Comparison of ENCODE assay signal across 17 mouse cellular contexts in genomic region chr12:106515257-106515788, GRCm38 (mm10).
DNase-seq lines count a peak whose midpoint lies in the region; ATAC-seq and TF ChIP-seq lines count a peak whose summit lies in the region.
"Had no signal": no experiment of that assay in that cellular context is flagged by ENCODE, and none has a peak within 500 bp of the region (broad histone marks: within the 10 kb centered on the region; RNA-seq: fewer than 3 reads in every experiment).

No protein-coding gene starts in this region.

- H3K4me2 ChIP-seq in forebrain, embryonic 14.5 days (ENCODE audit: low read length): no peak overlapping the region
- no peak overlapping the region for H3K4me2 ChIP-seq in forebrain, embryonic 11.5 days (ENCODE audit: low read depth, low read length, severe bottlenecking)
- no peak overlapping the region for H3K4me2 ChIP-seq in limb, embryonic 14.5 days (replicated peaks; ENCODE audit: low read depth, low read length, severe bottlenecking)
- no peak overlapping the region for H3K4me2 ChIP-seq in kidney, embryonic 16.5 days (replicated peaks; ENCODE audit: low read depth, low read length)
- H3K4me2 ChIP-seq: heart, embryonic 12.5 days; intestine, embryonic 15.5 days; limb, embryonic 12.5 days had no signal

- H3K9ac ChIP-seq in forebrain, embryonic 14.5 days (ENCODE audit: low read length): no peak overlapping the region
- no peak overlapping the region for H3K9ac ChIP-seq in forebrain, embryonic 11.5 days (ENCODE audit: low read length)
- no peak overlapping the region for H3K9ac ChIP-seq in limb, embryonic 14.5 days (ENCODE audit: low read depth, low read length, severe bottlenecking)
- no peak overlapping the region for H3K9ac ChIP-seq in kidney, embryonic 16.5 days (replicated peaks; ENCODE audit: low read length)
- H3K9ac ChIP-seq: heart, embryonic 12.5 days; intestine, embryonic 15.5 days; limb, embryonic 12.5 days; liver, embryonic 14.5 days had no signal

- H3K36me3 ChIP-seq in forebrain, embryonic 14.5 days (ENCODE audit: control insufficient read depth, insufficient read depth, low read length): no peaks in the 10 kb centered on the region
- H3K36me3 ChIP-seq in forebrain, embryonic 11.5 days (ENCODE audit: control insufficient read depth, insufficient read depth, low read length): no peaks in the 10 kb centered on the region
- no peaks in the 10 kb centered on the region for H3K36me3 ChIP-seq in limb, embryonic 14.5 days (ENCODE audit: control insufficient read depth, insufficient read depth, low read length)
- no peaks in the 10 kb centered on the region for H3K36me3 ChIP-seq in limb, embryonic 10.5 days
- H3K36me3 ChIP-seq in kidney, embryonic 16.5 days (ENCODE audit: insufficient read depth, low read length): no peaks in the 10 kb centered on the region
- H3K36me3 ChIP-seq: G1E; heart, embryonic 12.5 days; intestine, embryonic 15.5 days; limb, embryonic 12.5 days had no signal

- peak; percentile 78 for DNase-seq in forebrain, embryonic 14.5 days (ENCODE audit: low spot score)
- no peak for DNase-seq in forebrain, embryonic 11.5 days (ENCODE audit: low spot score)
- DNase-seq in limb, embryonic 14.5 days (ENCODE audit: low spot score): peak; percentile 15
- no peak for DNase-seq in limb, embryonic 10.5 days (ENCODE audit: low spot score)
- DNase-seq in adrenal gland, postnatal 14 days: peak; percentile 44
- peak; percentile 46 for DNase-seq in brain, embryonic 18.5 days (ENCODE audit: low read depth, low spot score)
- DNase-seq in yolk sac, embryonic 10.5 days (ENCODE audit: low spot score): no peak
- DNase-seq: lung, postnatal 10 days; right cerebral cortex, adult 18-20 months; thymus, postnatal 4 days had no signal

- 41% methylated on average over 17 of the region's 17 CpGs for WGBS in forebrain, embryonic 14.5 days
- WGBS in forebrain, embryonic 11.5 days: 81% methylated on average over 17 of the region's 17 CpGs
- WGBS in limb, embryonic 14.5 days: 50% methylated on average over 17 of the region's 17 CpGs
- WGBS in limb, embryonic 10.5 days: 84% methylated on average over 17 of the region's 17 CpGs
- 53% methylated on average over 17 of the region's 17 CpGs for WGBS in kidney, embryonic 16.5 days

- no peak overlapping the region for H3K4me3 ChIP-seq in forebrain, embryonic 14.5 days (ENCODE audit: low read depth, low read length)
- no peak overlapping the region for H3K4me3 ChIP-seq in forebrain, embryonic 11.5 days (ENCODE audit: low read depth, low read length)
- H3K4me3 ChIP-seq in limb, embryonic 14.5 days (replicated peaks; ENCODE audit: low read length): no peak overlapping the region
- H3K4me3 ChIP-seq in limb, embryonic 10.5 days: no peak overlapping the region
- no peak overlapping the region for H3K4me3 ChIP-seq in kidney, embryonic 16.5 days (ENCODE audit: low read length)
- H3K4me3 ChIP-seq: heart, embryonic 12.5 days; intestine, embryonic 15.5 days; left cerebral cortex, adult 2 months; limb, embryonic 12.5 days had no signal

- no peak for TF ChIP-seq POLR2A in limb, embryonic 14.5 days (IDR thresholded peaks at IDR 0.05; ENCODE audit: borderline replicate concordance, extremely low read depth, insufficient read depth, insufficient read length)

- peak overlapping the region; percentile 55; the same call in 1 of the 2 replicates for H3K27ac ChIP-seq in forebrain, embryonic 14.5 days (ENCODE audit: low read depth, low read length)
- H3K27ac ChIP-seq in forebrain, embryonic 11.5 days (ENCODE audit: low read depth, low read length): no peak overlapping the region
- no peak overlapping the region for H3K27ac ChIP-seq in limb, embryonic 14.5 days (replicated peaks; ENCODE audit: low read depth, low read length)
- no peak overlapping the region for H3K27ac ChIP-seq in limb, embryonic 10.5 days
- H3K27ac ChIP-seq in kidney, embryonic 16.5 days (ENCODE audit: low read length): no peak overlapping the region
- H3K27ac ChIP-seq: intestine, embryonic 15.5 days; left cerebral cortex, adult 2 months; limb, embryonic 12.5 days; liver, embryonic 14.5 days had no signal

- H3K27me3 ChIP-seq in forebrain, embryonic 14.5 days (replicated peaks; ENCODE audit: control insufficient read depth, insufficient read depth, low read length): no peaks in the 10 kb centered on the region
- H3K27me3 ChIP-seq in forebrain, embryonic 11.5 days (ENCODE audit: control insufficient read depth, insufficient read depth, low read length): no peaks in the 10 kb centered on the region
- H3K27me3 ChIP-seq in limb, embryonic 14.5 days (ENCODE audit: control insufficient read depth, insufficient read depth, low read length): no peaks in the 10 kb centered on the region; the same call in 1 of the 2 replicates
- H3K27me3 ChIP-seq in limb, embryonic 10.5 days (ENCODE audit: low read depth, poor library complexity, severe bottlenecking): peaks cover 3% of the 10 kb centered on the region; the same call in 1 of the 2 replicates
- H3K27me3 ChIP-seq in kidney, embryonic 16.5 days (ENCODE audit: insufficient read depth, low read length): peaks cover 1% of the 10 kb centered on the region; the same call in 1 of the 2 replicates
- H3K27me3 ChIP-seq: intestine, embryonic 15.5 days had no signal

- no peaks in the 10 kb centered on the region for H3K9me3 ChIP-seq in forebrain, embryonic 14.5 days (replicated peaks; ENCODE audit: control insufficient read depth, low read length)
- H3K9me3 ChIP-seq in forebrain, embryonic 11.5 days (ENCODE audit: control insufficient read depth, low read length): no peaks in the 10 kb centered on the region
- H3K9me3 ChIP-seq in limb, embryonic 14.5 days (ENCODE audit: control insufficient read depth, low read length): no peaks in the 10 kb centered on the region
- H3K9me3 ChIP-seq in limb, embryonic 10.5 days (replicated peaks): no peaks in the 10 kb centered on the region
- H3K9me3 ChIP-seq in kidney, embryonic 16.5 days (ENCODE audit: low read length): no peaks in the 10 kb centered on the region
- H3K9me3 ChIP-seq: heart, embryonic 12.5 days; intestine, embryonic 15.5 days; limb, embryonic 12.5 days had no signal

- ATAC-seq in forebrain, embryonic 14.5 days: peak; percentile 52
- no peak for ATAC-seq in forebrain, embryonic 11.5 days (replicated peaks; ENCODE audit: low FRiP score)
- no peak for ATAC-seq in limb, embryonic 14.5 days (ENCODE audit: low FRiP score, low read depth)
- no peak for ATAC-seq in kidney, embryonic 16.5 days (ENCODE audit: low FRiP score, low TSS enrichment)
- ATAC-seq: intestine, embryonic 15.5 days had no signal

- peaks cover 4% of the 10 kb centered on the region; the same call in 1 of the 2 replicates for H3K4me1 ChIP-seq in forebrain, embryonic 14.5 days (ENCODE audit: control insufficient read depth, insufficient read depth, low read length)
- peaks cover 8% of the 10 kb centered on the region for H3K4me1 ChIP-seq in forebrain, embryonic 11.5 days (replicated peaks; ENCODE audit: control insufficient read depth, insufficient read depth, low read length)
- H3K4me1 ChIP-seq in limb, embryonic 14.5 days (ENCODE audit: control insufficient read depth, insufficient read depth, low read length): no peaks in the 10 kb centered on the region; the same call in 1 of the 2 replicates
- peaks cover 7% of the 10 kb centered on the region; the same call in 1 of the 2 replicates for H3K4me1 ChIP-seq in limb, embryonic 10.5 days
- H3K4me1 ChIP-seq in kidney, embryonic 16.5 days (ENCODE audit: insufficient read depth, low read length): no peaks in the 10 kb centered on the region
- H3K4me1 ChIP-seq: intestine, embryonic 15.5 days had no signal

Comparison
In these comparisons a context has a peak if more than half of its experiments do, and no peak if none do; other contexts are left out.
1. DNase-seq: peak in forebrain, embryonic 14.5 days (single experiment), limb, embryonic 14.5 days (single experiment), adrenal gland, postnatal 14 days (single experiment) and brain, embryonic 18.5 days (single experiment); none in forebrain, embryonic 11.5 days (single experiment), limb, embryonic 10.5 days (single experiment) and yolk sac, embryonic 10.5 days (single experiment).